18 mouse cellular contexts compared by ENCODE assay signal in the genomic region with DNA sequence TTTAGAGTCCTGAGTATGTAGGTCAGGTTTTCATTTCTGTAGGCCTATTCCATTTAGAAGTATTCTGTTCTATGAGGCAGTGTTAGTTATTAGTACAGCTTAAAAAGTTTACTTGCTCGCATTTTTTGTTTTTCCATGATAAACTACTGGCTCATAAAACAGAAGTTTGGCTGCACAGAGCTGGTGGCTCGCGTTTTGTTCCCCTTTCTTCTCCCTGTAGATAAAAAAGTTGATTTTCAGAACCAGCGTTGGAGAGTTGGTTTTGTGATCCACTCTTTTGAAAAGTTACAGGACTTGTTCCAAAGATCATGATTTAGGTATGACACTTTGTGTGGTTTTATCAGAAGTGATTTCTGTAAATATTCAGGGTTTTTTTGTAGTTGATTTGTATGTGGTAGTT. TPM values are rescaled to one million over a fixed set of nuclear protein-coding genes. Genes with fewer than 3 reads are reported as not detected.
DNase-seq lines count a peak whose midpoint lies in the region; TF ChIP-seq lines count a peak whose summit lies in the region.
"Had no signal": no experiment of that assay in that cellular context is flagged by ENCODE, and none has a peak within 500 bp of the region (broad histone marks: within the 10 kb centered on the region; RNA-seq: fewer than 3 reads in every experiment).

No protein-coding gene starts in this region.

- no peak for TF ChIP-seq CTCF in gastrocnemius, adult 2 months (IDR thresholded peaks at IDR 0.05)
- no peak for TF ChIP-seq CTCF in left cerebral cortex, adult 2 months (IDR thresholded peaks at IDR 0.05)
- TF ChIP-seq CTCF in CH12.LX (conservative IDR thresholded peaks at IDR 0.05 in 1 of 2, IDR thresholded peaks at IDR 0.05 in 1 of 2; ENCODE audit: low read depth in 2 of 2, low read length in 2 of 2), result no peak
- no peak for TF ChIP-seq CTCF in cortical plate, adult 2 months (IDR thresholded peaks at IDR 0.05; ENCODE audit: extremely low read depth, insufficient read depth, low read length)

- TF ChIP-seq EP300 in CH12.LX (IDR thresholded peaks at IDR 0.05; ENCODE audit: low read length), result 0 out of 2 replicates have a peak, but pooled peaks have one; percentile 9

- H3K4me1 ChIP-seq in CH12.LX (ENCODE audit: control insufficient read depth in 1 of 2, insufficient read depth in 2 of 2), result peaks cover 3 to 37% of the 10 kb centered on the region in 2 experiments; a peak in 3 of 4 replicates
- peaks cover 9% of the 10 kb centered on the region; the same call in 1 of the 2 replicates for H3K4me1 ChIP-seq in cortical plate, adult 2 months (ENCODE audit: control insufficient read depth, insufficient read depth, low read length)

- H3K79me2 ChIP-seq in CH12.LX (replicated peaks; ENCODE audit: control insufficient read depth, extremely low read depth, insufficient read depth, poor library complexity, severe bottlenecking), result peaks cover 82% of the 10 kb centered on the region

- DNase-seq in gastrocnemius, adult 2 months, result no peak
- DNase-seq in gastrocnemius, postnatal 36 days, result no peak
- no peak for DNase-seq in left cerebral cortex, adult 2 months (ENCODE audit: extremely low spot score in 1 of 2, low spot score in 2 of 2)
- DNase-seq in left cerebral cortex, adult 9 months (ENCODE audit: low spot score in 2 of 2), result no peak
- no peak for DNase-seq in CH12.LX (ENCODE audit: extremely low read depth)
- no peak for DNase-seq in spleen, postnatal 10 days (ENCODE audit: low spot score in 2 of 2)
- DNase-seq in frontal cortex, postnatal 14 days (ENCODE audit: low spot score in 2 of 2), result no peak
- DNase-seq: adrenal gland, adult 2 months; B cell, adult 2 months; cerebellum, adult 9-10 months; kidney, adult 9 months; kidney, postnatal 25 days; layer of hippocampus, adult 9-11 months; thymus, postnatal 4 days had no signal

- peak overlapping the region; percentile 50; the same call in 1 of the 2 replicates for H3K4me2 ChIP-seq in CH12.LX (ENCODE audit: insufficient read depth, low read depth, poor library complexity, severe bottlenecking)
- H3K4me2 ChIP-seq: embryonic facial prominence, embryonic 15.5 days; midbrain, embryonic 13.5 days had no signal

- H3K36me3 ChIP-seq in CH12.LX (replicated peaks in 1 of 2; ENCODE audit: control insufficient read depth in 1 of 2, insufficient read depth in 1 of 2, low read length in 1 of 2), result peaks cover 8 to 33% of the 10 kb centered on the region in 2 experiments

- H3K27me3 ChIP-seq in CH12.LX (replicated peaks), result no peaks in the 10 kb centered on the region
- H3K27me3 ChIP-seq: embryonic facial prominence, embryonic 15.5 days; midbrain, embryonic 13.5 days had no signal

- H3K9me3 ChIP-seq in CH12.LX (replicated peaks; ENCODE audit: low read length), result no peaks in the 10 kb centered on the region
- H3K9me3 ChIP-seq: embryonic facial prominence, embryonic 15.5 days; midbrain, embryonic 13.5 days had no signal

- peak overlapping the region; percentile 45 for H3K4me3 ChIP-seq in gastrocnemius, adult 2 months
- peak overlapping the region; percentile 92 for H3K4me3 ChIP-seq in left cerebral cortex, adult 2 months
- H3K4me3 ChIP-seq in CH12.LX (replicated peaks in 1 of 3; ENCODE audit: low read depth in 2 of 3, low read length in 2 of 3, poor library complexity in 1 of 3), result peak overlapping the region in 2 of 3 experiments; percentile 17 to 19
- H3K4me3 ChIP-seq in cortical plate, adult 2 months (ENCODE audit: insufficient read depth, low read length), result peak overlapping the region; percentile 29; the same call in 1 of the 2 replicates
- H3K4me3 ChIP-seq: embryonic facial prominence, embryonic 15.5 days; midbrain, embryonic 13.5 days had no signal

- H3K27ac ChIP-seq in gastrocnemius, adult 2 months, result peak overlapping the region; percentile 38; the same call in 1 of the 2 replicates
- H3K27ac ChIP-seq in left cerebral cortex, adult 2 months, result no peak overlapping the region
- no peak overlapping the region for H3K27ac ChIP-seq in CH12.LX (ENCODE audit: insufficient read depth, low read depth)
- no peak overlapping the region for H3K27ac ChIP-seq in cortical plate, adult 2 months (ENCODE audit: insufficient read depth, low read length)
- H3K27ac ChIP-seq: embryonic facial prominence, embryonic 15.5 days; liver, embryonic 14.5 days; midbrain, embryonic 13.5 days had no signal

- no peak for TF ChIP-seq RAD21 in CH12.LX (IDR thresholded peaks at IDR 0.05; ENCODE audit: low read depth, low read length)

- dilution Hi-C loops in CH12.LX (cut with MboI; ENCODE audit: extremely low pct_ligation_motif_present, extremely low pct_unique_long_range_greater_than_20kb, low sequenced_read_pairs), result no loop called here

- H3K9ac ChIP-seq in CH12.LX (ENCODE audit: insufficient read depth, low read depth), result no peak overlapping the region
- H3K9ac ChIP-seq: embryonic facial prominence, embryonic 15.5 days; liver, embryonic 14.5 days; midbrain, embryonic 13.5 days had no signal

- no peak for TF ChIP-seq POLR2A in CH12.LX (IDR thresholded peaks at IDR 0.05; ENCODE audit: low read depth, low read length)
- no peak for TF ChIP-seq POLR2A in cortical plate, adult 2 months (IDR thresholded peaks at IDR 0.05; ENCODE audit: extremely low read depth, insufficient read depth, low read length)

- in situ Hi-C loops in CH12.LX (cut with MboI; ENCODE audit: low pct_ligation_motif_present, low pct_unique_long_range_greater_than_20kb, low sequenced_read_pairs), result loop anchor here (25.0 kb wide), 1 partner anchor 350 kb away; no protein-coding TSS in a partner anchor

- intact Hi-C loops in gastrocnemius, adult 2 months (cut with DNase I), result no loop called here
- intact Hi-C loops in gastrocnemius, postnatal 36 days (cut with DNase I), result no loop called here
- intact Hi-C loops in left cerebral cortex, adult 2 months (cut with DNase I), result no loop called here

TF ChIP-seq in CH12.LX, 34 proteins besides CTCF, POLR2A, EP300 and RAD21:
- TF ChIP-seq CHD1 (IDR thresholded peaks at IDR 0.05; ENCODE audit: low read depth, low read length) (0 out of 2 replicates have a peak, but pooled peaks have one; percentile 78), SIN3A (IDR thresholded peaks at IDR 0.05; ENCODE audit: low read length) (peak; percentile 49; the same call in 1 of the 2 replicates), POLR2AphosphoS2 (IDR thresholded peaks at IDR 0.05; ENCODE audit: low read depth, low read length) (no peak)

RNA-seq across cellular contexts. Expression of gene Pten, which starts 5.2 kb away (rescaled TPM):
- total RNA-seq in gastrocnemius, adult 2 months (2021), result 10 to 100 TPM; 35.2 to 36.9 TPM
- total RNA-seq in gastrocnemius, postnatal 36 days (2021), result 10 to 100 TPM; 31.3 to 32.0 TPM
- 100 to 1,000 TPM; 141 to 154 TPM for total RNA-seq in left cerebral cortex, adult 2 months (2021)
- total RNA-seq in CH12.LX (2012; rRNA removed) (24.1 and 28.9 TPM in 2 replicates), CH12.LX (2014; rRNA removed) (41.5 and 47.5 TPM in 2 replicates)
- 30.7 and 36.8 TPM in 2 replicates for polyA plus RNA-seq in CH12.LX (2012; ENCODE audit: insufficient read length, low read depth)
- 60.7 and 62.2 TPM in 2 replicates for polyA plus RNA-seq in cortical plate, adult 2 months (2012; rRNA removed)

RNA-seq across cellular contexts. Expression of gene Atad1, which starts 22.9 kb away (rescaled TPM):
- total RNA-seq in gastrocnemius, adult 2 months (2021), result 10 to 100 TPM; 55.3 to 71.6 TPM
- 10 to 100 TPM; 50.7 to 53.3 TPM for total RNA-seq in gastrocnemius, postnatal 36 days (2021)
- total RNA-seq in left cerebral cortex, adult 2 months (2021), result 10 to 100 TPM; 91.3 to 96.5 TPM
- 78.5 TPM in 2 replicates for total RNA-seq in CH12.LX (2012; rRNA removed)
- total RNA-seq in CH12.LX (2014; rRNA removed), result 252 and 268 TPM in 2 replicates
- 78.9 and 103 TPM in 2 replicates for polyA plus RNA-seq in CH12.LX (2012; ENCODE audit: insufficient read length, low read depth)
- 69.5 and 71.0 TPM in 2 replicates for polyA plus RNA-seq in cortical plate, adult 2 months (2012; rRNA removed)

Comparison
In these comparisons a context has a peak if more than half of its experiments do, and no peak if none do; other contexts are left out.
1. H3K4me3 ChIP-seq: peak in every context shown above with its lines; median percentile 92 in left cerebral cortex, adult 2 months; 45 in gastrocnemius, adult 2 months; 29 in cortical plate, adult 2 months; 18 in CH12.LX.